Mouse (Mus musculus): ENCODE measurements around the gene Cfap44. TPM values are rescaled to one million over a fixed set of nuclear protein-coding genes. Genes with fewer than 3 reads are reported as not detected.

The Cfap44 gene
- polyA plus RNA-seq, 1 experiment from 2014 or later, result 11.0 TPM

- H3K27ac ChIP-seq, result peak overlapping the region; percentile 76
- 0% methylated on average over 7 of the region's 7 CpGs for WGBS
- peaks cover 73% of the 10 kb centered on the region for H3K4me1 ChIP-seq (replicated peaks; ENCODE audit: control insufficient read depth, insufficient read depth, low read length)
- peak; percentile 91 for ATAC-seq (ENCODE audit: low FRiP score)
- H3K9ac ChIP-seq, result peak overlapping the region; percentile 63
- no peaks in the 10 kb centered on the region for H3K36me3 ChIP-seq (replicated peaks; ENCODE audit: control insufficient read depth, insufficient read depth)
- H3K4me2 ChIP-seq (replicated peaks), result peak overlapping the region; percentile 63
- DNase-seq (ENCODE audit: low spot score), result peak; percentile 75
- H3K9me3 ChIP-seq (ENCODE audit: control insufficient read depth, low read length), result no peaks in the 10 kb centered on the region
- H3K27me3 ChIP-seq (ENCODE audit: control insufficient read depth, insufficient read depth, low read length), result no peaks in the 10 kb centered on the region
- H3K4me3 ChIP-seq (replicated peaks; ENCODE audit: low read length), result peak overlapping the region; percentile 25
Observed at GRCm38 (mm10) chr16:44530829-44531228, 136.2 kb downstream of the Cfap44 start.

- peak; percentile 44 for ATAC-seq (ENCODE audit: low FRiP score)
Observed at GRCm38 (mm10) chr16:44531239-44531797, 136.7 kb downstream of the Cfap44 start.

More at GRCm38 (mm10) chr16:44531239-44531797, 136.7 kb downstream of the Cfap44 start:
- H3K36me3 ChIP-seq (replicated peaks; ENCODE audit: control insufficient read depth, insufficient read depth), result no peaks in the 10 kb centered on the region
- DNase-seq (ENCODE audit: low spot score), result no peak
- H3K27me3 ChIP-seq (ENCODE audit: control insufficient read depth, insufficient read depth, low read length), result no peaks in the 10 kb centered on the region
- peak overlapping the region; percentile 63 for H3K9ac ChIP-seq
- no peaks in the 10 kb centered on the region for H3K9me3 ChIP-seq (ENCODE audit: control insufficient read depth, low read length)
- H3K4me3 ChIP-seq (replicated peaks; ENCODE audit: low read length), result peak overlapping the region; percentile 25
- peaks cover 72% of the 10 kb centered on the region for H3K4me1 ChIP-seq (replicated peaks; ENCODE audit: control insufficient read depth, insufficient read depth, low read length)
- H3K4me2 ChIP-seq (replicated peaks), result peak overlapping the region; percentile 63
- H3K27ac ChIP-seq, result peak overlapping the region; percentile 76
- WGBS, result 6% methylated on average over 12 of the region's 12 CpGs

Other genes with a start within 250 kb of the Cfap44 start
- gene Usf3, start 221.6 kb upstream of the Cfap44 start, polyA plus RNA-seq (2014; fragmentation: Nextera tagmentation; extraction: Ambion mirVana), result 4.4 and 4.7 TPM in 2 replicates
- 14.3 and 19.7 TPM in 2 replicates for gene Sidt1, start 61.6 kb upstream of the Cfap44 start, polyA plus RNA-seq (2014; fragmentation: Nextera tagmentation; extraction: Ambion mirVana)
- gene Spice1, start 47.7 kb upstream of the Cfap44 start, polyA plus RNA-seq (2014; fragmentation: Nextera tagmentation; extraction: Ambion mirVana), result 14.6 and 19.9 TPM in 2 replicates
- gene Boc, start 164.1 kb downstream of the Cfap44 start, polyA plus RNA-seq (2014; fragmentation: Nextera tagmentation; extraction: Ambion mirVana), result 10.1 and 11.8 TPM in 2 replicates